In the genomic region with DNA sequence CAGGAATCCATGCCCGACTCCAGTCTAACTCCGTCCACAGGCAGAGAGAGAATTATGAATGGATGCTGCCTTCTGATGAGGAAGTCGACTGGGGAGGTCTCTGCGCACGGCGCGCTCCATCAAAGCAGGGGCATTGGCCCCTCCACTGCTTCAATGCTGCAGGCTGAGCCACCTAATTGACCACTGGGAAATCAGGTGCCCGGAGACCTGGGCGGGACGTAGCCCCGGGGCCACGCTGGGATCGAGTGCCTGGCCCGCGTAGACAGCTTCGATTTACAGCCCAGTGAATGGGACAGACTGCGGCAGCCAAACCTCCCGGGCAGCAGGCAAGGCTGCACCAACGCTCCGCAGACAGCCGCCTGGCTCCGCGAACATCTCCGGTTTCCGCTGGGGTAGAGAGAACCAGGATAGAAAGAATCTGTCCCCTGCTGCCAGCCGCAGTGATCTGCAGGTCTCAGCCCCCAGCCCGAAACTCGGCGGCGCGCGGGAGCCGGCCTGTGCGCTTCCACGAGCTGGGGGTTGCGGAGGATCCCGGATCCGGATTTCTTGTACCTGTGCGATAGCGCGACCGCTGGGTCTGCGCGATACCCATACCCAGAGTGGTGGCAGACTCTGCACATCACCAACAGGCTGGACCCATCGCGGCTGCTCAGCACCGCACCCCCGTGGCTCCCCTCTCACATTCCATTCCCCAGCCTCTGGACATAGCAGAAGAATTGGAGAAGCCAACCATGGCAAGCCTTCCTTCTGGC, we compare ENCODE assay signal across 8 mouse cellular contexts.
DNase-seq lines count a peak whose midpoint lies in the region; ATAC-seq lines count a peak whose summit lies in the region.

No protein-coding gene starts in this region.

- H3K27ac ChIP-seq in heart, embryonic 14.5 days (replicated peaks in 1 of 2; ENCODE audit: control insufficient read depth in 1 of 2, insufficient read depth in 1 of 2, low read depth in 2 of 2, low read length in 2 of 2), result no peak overlapping the region
- H3K27ac ChIP-seq in limb, embryonic 10.5 days, result 0 out of 2 replicates have a peak overlapping the region, but pooled peaks have one; percentile 72
- H3K27ac ChIP-seq in neural tube, embryonic 12.5 days, result no peak overlapping the region

- H3K36me3 ChIP-seq in heart, embryonic 14.5 days (ENCODE audit: control insufficient read depth, insufficient read depth, low read length), result no peaks in the 10 kb centered on the region
- H3K36me3 ChIP-seq in limb, embryonic 10.5 days, result no peaks in the 10 kb centered on the region
- no peaks in the 10 kb centered on the region for H3K36me3 ChIP-seq in neural tube, embryonic 12.5 days

- H3K4me3 ChIP-seq in heart, embryonic 14.5 days (ENCODE audit: control insufficient read depth in 1 of 2, insufficient read depth in 1 of 2, low read depth in 1 of 2, low read length in 2 of 2), result peak overlapping the region; percentile 46 to 55
- H3K4me3 ChIP-seq in limb, embryonic 10.5 days, result peak overlapping the region; percentile 56
- peak overlapping the region; percentile 40 for H3K4me3 ChIP-seq in neural tube, embryonic 12.5 days

- DNase-seq in layer of hippocampus, adult 8-10 months (ENCODE audit: low spot score in 2 of 2), result peak; percentile 4 to 9
- DNase-seq in layer of hippocampus, adult 11-12 months (ENCODE audit: low spot score), result no peak
- peak; percentile 39 for DNase-seq in embryo, embryonic 11 days
- DNase-seq in limb, embryonic 10.5 days (ENCODE audit: low spot score), result peak; percentile 50
- no peak for DNase-seq in ovary, postnatal 14 days (ENCODE audit: low spot score)
- no peak for DNase-seq in cerebellum, adult 9-10 months

- peak overlapping the region; percentile 57 for H3K9ac ChIP-seq in heart, embryonic 14.5 days (ENCODE audit: low read length)
- H3K9ac ChIP-seq in neural tube, embryonic 12.5 days, result 0 out of 2 replicates have a peak overlapping the region, but pooled peaks have one; percentile 47

- peak overlapping the region; percentile 86 for H3K4me2 ChIP-seq in heart, embryonic 14.5 days (ENCODE audit: low read length)
- peak overlapping the region; percentile 74 for H3K4me2 ChIP-seq in neural tube, embryonic 12.5 days (replicated peaks)

- peaks cover 28% of the 10 kb centered on the region for H3K27me3 ChIP-seq in heart, embryonic 14.5 days (ENCODE audit: control insufficient read depth, insufficient read depth, low read length)
- peaks cover 100% of the 10 kb centered on the region for H3K27me3 ChIP-seq in limb, embryonic 10.5 days (ENCODE audit: low read depth, poor library complexity, severe bottlenecking)
- H3K27me3 ChIP-seq in neural tube, embryonic 12.5 days (replicated peaks), result peaks cover 31% of the 10 kb centered on the region

- no peak for ATAC-seq in heart, embryonic 14.5 days (ENCODE audit: insufficient number of reproducible peaks, insufficient read depth, low FRiP score, low read depth)
- peak; percentile 80 for ATAC-seq in neural tube, embryonic 12.5 days (ENCODE audit: low FRiP score, low read depth)

- H3K9me3 ChIP-seq in heart, embryonic 14.5 days (ENCODE audit: control insufficient read depth, low read length), result no peaks in the 10 kb centered on the region
- H3K9me3 ChIP-seq in limb, embryonic 10.5 days (replicated peaks), result no peaks in the 10 kb centered on the region
- no peaks in the 10 kb centered on the region for H3K9me3 ChIP-seq in neural tube, embryonic 12.5 days

- H3K4me1 ChIP-seq in heart, embryonic 14.5 days (ENCODE audit: control insufficient read depth in 2 of 2, insufficient read depth in 2 of 2, low read length in 2 of 2), result peaks cover 2 to 8% of the 10 kb centered on the region in 2 experiments; a peak in 1 of 4 replicates
- H3K4me1 ChIP-seq in limb, embryonic 10.5 days, result peaks cover 22% of the 10 kb centered on the region
- no peaks in the 10 kb centered on the region for H3K4me1 ChIP-seq in neural tube, embryonic 12.5 days

- WGBS in heart, embryonic 14.5 days, result 22% methylated on average over 48 of the region's 48 CpGs
- 16% methylated on average over 48 of the region's 48 CpGs for WGBS in limb, embryonic 10.5 days
- WGBS in neural tube, embryonic 12.5 days, result 23% methylated on average over 48 of the region's 48 CpGs

Comparison
In these comparisons a context has a peak if more than half of its experiments do, and no peak if none do; other contexts are left out.
1. DNase-seq: peak in layer of hippocampus, adult 8-10 months (2 of 2), embryo, embryonic 11 days (single experiment) and limb, embryonic 10.5 days (single experiment); none in layer of hippocampus, adult 11-12 months (single experiment), ovary, postnatal 14 days (single experiment) and cerebellum, adult 9-10 months (single experiment).
2. Peak in every context shown above with its lines, with median percentiles within 50 percentile points of each other: H3K4me3 ChIP-seq.